In the genomic region with DNA sequence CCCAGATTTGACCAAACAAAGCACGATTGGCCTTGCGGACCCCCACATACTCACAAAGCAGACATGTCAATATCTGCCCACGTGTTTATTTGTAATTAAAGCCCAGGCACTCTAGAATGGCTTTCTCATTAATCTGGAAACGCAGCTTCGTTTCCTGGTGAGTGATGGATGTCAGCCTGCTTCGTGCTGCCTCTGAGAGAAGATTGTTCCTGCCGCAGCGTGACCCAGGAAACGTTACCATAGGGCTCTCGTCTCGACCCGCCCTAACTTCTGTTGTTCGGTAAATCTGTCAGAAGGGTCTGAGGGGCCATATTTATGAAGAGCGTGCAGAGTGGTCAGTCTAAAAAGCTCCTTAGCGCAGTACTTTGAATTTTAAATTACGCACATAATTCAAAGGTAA, we compare ENCODE assay signal across 11 mouse cellular contexts.
DNase-seq lines count a peak whose midpoint lies in the region; ATAC-seq and TF ChIP-seq lines count a peak whose summit lies in the region.
"Had no signal": no experiment of that assay in that cellular context is flagged by ENCODE, and none has a peak within 500 bp of the region (broad histone marks: within the 10 kb centered on the region; RNA-seq: fewer than 3 reads in every experiment).

No protein-coding gene starts in this region.

- no peaks in the 10 kb centered on the region for H3K9me3 ChIP-seq in forebrain, embryonic 14.5 days (replicated peaks; ENCODE audit: control insufficient read depth, low read length)
- no peaks in the 10 kb centered on the region for H3K9me3 ChIP-seq in forebrain, embryonic 11.5 days (ENCODE audit: control insufficient read depth, low read length)
- no peaks in the 10 kb centered on the region for H3K9me3 ChIP-seq in hindbrain, embryonic 13.5 days
- H3K9me3 ChIP-seq in midbrain, embryonic 13.5 days, result no peaks in the 10 kb centered on the region
- no peaks in the 10 kb centered on the region for H3K9me3 ChIP-seq in liver, embryonic 11.5 days (ENCODE audit: control insufficient read depth, low read length)
- H3K9me3 ChIP-seq: liver, embryonic 12.5 days had no signal

- no peaks in the 10 kb centered on the region for H3K36me3 ChIP-seq in forebrain, embryonic 14.5 days (ENCODE audit: control insufficient read depth, insufficient read depth, low read length)
- H3K36me3 ChIP-seq in forebrain, embryonic 11.5 days (ENCODE audit: control insufficient read depth, insufficient read depth, low read length), result no peaks in the 10 kb centered on the region
- no peaks in the 10 kb centered on the region for H3K36me3 ChIP-seq in hindbrain, embryonic 13.5 days
- H3K36me3 ChIP-seq in midbrain, embryonic 13.5 days, result no peaks in the 10 kb centered on the region
- H3K36me3 ChIP-seq in liver, embryonic 11.5 days (ENCODE audit: control insufficient read depth, insufficient read depth, low read length), result no peaks in the 10 kb centered on the region
- H3K36me3 ChIP-seq: liver, embryonic 12.5 days had no signal

- no peak for ATAC-seq in forebrain, embryonic 14.5 days
- ATAC-seq in forebrain, embryonic 11.5 days (replicated peaks; ENCODE audit: low FRiP score), result no peak
- no peak for ATAC-seq in hindbrain, embryonic 13.5 days (ENCODE audit: low FRiP score)
- no peak for ATAC-seq in midbrain, embryonic 13.5 days
- no peak for ATAC-seq in megakaryocyte progenitor cell, adult 5-6 weeks (replicated peaks; ENCODE audit: poor library complexity)
- no peak for ATAC-seq in liver, embryonic 11.5 days (replicated peaks; ENCODE audit: low FRiP score)
- ATAC-seq: liver, embryonic 12.5 days had no signal

- H3K4me3 ChIP-seq in forebrain, embryonic 14.5 days (ENCODE audit: low read depth, low read length), result no peak overlapping the region; the same call in 1 of the 2 replicates
- H3K4me3 ChIP-seq in forebrain, embryonic 11.5 days (ENCODE audit: low read depth, low read length), result no peak overlapping the region
- H3K4me3 ChIP-seq in hindbrain, embryonic 13.5 days, result no peak overlapping the region
- H3K4me3 ChIP-seq in midbrain, embryonic 13.5 days (replicated peaks), result no peak overlapping the region; the same call in 1 of the 2 replicates
- no peak overlapping the region for H3K4me3 ChIP-seq in liver, embryonic 11.5 days (ENCODE audit: low read depth, low read length)
- H3K4me3 ChIP-seq: liver, embryonic 12.5 days had no signal

- TF ChIP-seq CTCF in brain, embryonic 14.5 days (IDR thresholded peaks at IDR 0.05; ENCODE audit: borderline replicate concordance, extremely low read depth, insufficient read depth, insufficient read length), result no peak

- no peaks in the 10 kb centered on the region; the same call in 1 of the 2 replicates for H3K27me3 ChIP-seq in forebrain, embryonic 14.5 days (replicated peaks; ENCODE audit: control insufficient read depth, insufficient read depth, low read length)
- no peaks in the 10 kb centered on the region for H3K27me3 ChIP-seq in forebrain, embryonic 11.5 days (ENCODE audit: control insufficient read depth, insufficient read depth, low read length)
- peaks cover 4% of the 10 kb centered on the region for H3K27me3 ChIP-seq in hindbrain, embryonic 13.5 days
- H3K27me3 ChIP-seq in midbrain, embryonic 13.5 days, result peaks cover 9% of the 10 kb centered on the region
- no peaks in the 10 kb centered on the region for H3K27me3 ChIP-seq in liver, embryonic 11.5 days (replicated peaks; ENCODE audit: control insufficient read depth, insufficient read depth, low read length)
- H3K27me3 ChIP-seq: liver, embryonic 12.5 days had no signal

- no peak overlapping the region; the same call in 1 of the 2 replicates for H3K9ac ChIP-seq in forebrain, embryonic 14.5 days (ENCODE audit: low read length)
- H3K9ac ChIP-seq in forebrain, embryonic 11.5 days (ENCODE audit: low read length), result no peak overlapping the region
- no peak overlapping the region for H3K9ac ChIP-seq in hindbrain, embryonic 13.5 days
- H3K9ac ChIP-seq in midbrain, embryonic 13.5 days (replicated peaks), result no peak overlapping the region
- H3K9ac ChIP-seq in liver, embryonic 11.5 days (ENCODE audit: low read depth, low read length), result no peak overlapping the region
- H3K9ac ChIP-seq: liver, embryonic 12.5 days had no signal

- TF ChIP-seq POLR2A in brain, embryonic 14.5 days (IDR thresholded peaks at IDR 0.05; ENCODE audit: borderline replicate concordance, extremely low read depth, insufficient read depth, insufficient read length, poor library complexity, severe bottlenecking), result no peak

- no peak overlapping the region for H3K27ac ChIP-seq in forebrain, embryonic 14.5 days (ENCODE audit: low read depth, low read length)
- H3K27ac ChIP-seq in forebrain, embryonic 11.5 days (ENCODE audit: low read depth, low read length), result no peak overlapping the region
- no peak overlapping the region for H3K27ac ChIP-seq in hindbrain, embryonic 13.5 days
- no peak overlapping the region for H3K27ac ChIP-seq in midbrain, embryonic 13.5 days
- H3K27ac ChIP-seq in liver, embryonic 11.5 days (ENCODE audit: low read depth, low read length), result no peak overlapping the region
- H3K27ac ChIP-seq: liver, embryonic 12.5 days had no signal

- peaks cover 20% of the 10 kb centered on the region; the same call in 1 of the 2 replicates for H3K4me1 ChIP-seq in forebrain, embryonic 14.5 days (ENCODE audit: control insufficient read depth, insufficient read depth, low read length)
- H3K4me1 ChIP-seq in forebrain, embryonic 11.5 days (replicated peaks; ENCODE audit: control insufficient read depth, insufficient read depth, low read length), result peaks cover 9% of the 10 kb centered on the region; the same call in 1 of the 2 replicates
- peaks cover 41% of the 10 kb centered on the region for H3K4me1 ChIP-seq in hindbrain, embryonic 13.5 days (replicated peaks)
- peaks cover 34% of the 10 kb centered on the region for H3K4me1 ChIP-seq in midbrain, embryonic 13.5 days (replicated peaks)
- H3K4me1 ChIP-seq in liver, embryonic 11.5 days (replicated peaks; ENCODE audit: control insufficient read depth, insufficient read depth, low read length), result peaks cover 2% of the 10 kb centered on the region; the same call in 1 of the 2 replicates

- WGBS in forebrain, embryonic 14.5 days, result 24% methylated on average over 16 of the region's 16 CpGs
- 34% methylated on average over 16 of the region's 16 CpGs for WGBS in forebrain, embryonic 11.5 days
- WGBS in hindbrain, embryonic 13.5 days, result 16% methylated on average over 16 of the region's 16 CpGs
- WGBS in midbrain, embryonic 13.5 days, result 24% methylated on average over 16 of the region's 16 CpGs
- WGBS in liver, embryonic 11.5 days, result 69% methylated on average over 16 of the region's 16 CpGs

- no peak for DNase-seq in forebrain, embryonic 14.5 days (ENCODE audit: low spot score)
- no peak for DNase-seq in forebrain, embryonic 11.5 days (ENCODE audit: low spot score)
- DNase-seq in brain, embryonic 14.5 days (ENCODE audit: low read depth), result peak; percentile 27
- DNase-seq in yolk sac, embryonic 10.5 days (ENCODE audit: low spot score), result no peak
- no peak for DNase-seq in liver, embryonic 11.5 days (ENCODE audit: low spot score)
- DNase-seq: lung, postnatal 4 days; thymus, adult 18-20 months had no signal

- H3K4me2 ChIP-seq in forebrain, embryonic 14.5 days (ENCODE audit: low read length), result peak overlapping the region; percentile 22
- H3K4me2 ChIP-seq in forebrain, embryonic 11.5 days (ENCODE audit: low read depth, low read length, severe bottlenecking), result no peak overlapping the region
- peak overlapping the region; percentile 32 for H3K4me2 ChIP-seq in hindbrain, embryonic 13.5 days
- peak overlapping the region; percentile 36 for H3K4me2 ChIP-seq in midbrain, embryonic 13.5 days (replicated peaks)
- no peak overlapping the region for H3K4me2 ChIP-seq in liver, embryonic 11.5 days
- H3K4me2 ChIP-seq: liver, embryonic 12.5 days had no signal

Comparison
In these comparisons a context has a peak if more than half of its experiments do, and no peak if none do; other contexts are left out.
1. H3K4me2 ChIP-seq: peak in forebrain, embryonic 14.5 days (single experiment), hindbrain, embryonic 13.5 days (single experiment) and midbrain, embryonic 13.5 days (single experiment); none in forebrain, embryonic 11.5 days (single experiment) and liver, embryonic 11.5 days (single experiment).